ENCODE assay signal across 14 mouse cellular contexts in genomic region chr16:97006854-97007182, GRCm38 (mm10).
DNase-seq lines count a peak whose midpoint lies in the region; ATAC-seq and TF ChIP-seq lines count a peak whose summit lies in the region.
"Had no signal": no experiment of that assay in that cellular context is flagged by ENCODE, and none has a peak within 500 bp of the region (broad histone marks: within the 10 kb centered on the region; RNA-seq: fewer than 3 reads in every experiment).

No protein-coding gene starts in this region.

- no peaks in the 10 kb centered on the region for H3K36me3 ChIP-seq in heart, embryonic 11.5 days (ENCODE audit: control insufficient read depth, insufficient read depth, low read length)
- no peaks in the 10 kb centered on the region for H3K36me3 ChIP-seq in heart, adult 2 months (ENCODE audit: control insufficient read depth, insufficient read depth, low read length)
- no peaks in the 10 kb centered on the region for H3K36me3 ChIP-seq in forebrain, postnatal 0 days (ENCODE audit: insufficient read depth)
- no peaks in the 10 kb centered on the region for H3K36me3 ChIP-seq in liver, embryonic 14.5 days (replicated peaks; ENCODE audit: control insufficient read depth, insufficient read depth, low read depth)
- no peaks in the 10 kb centered on the region for H3K36me3 ChIP-seq in midbrain, postnatal 0 days (ENCODE audit: insufficient read depth, low read length)
- H3K36me3 ChIP-seq: embryonic facial prominence, embryonic 15.5 days; G1E had no signal

- peak overlapping the region; percentile 73 for H3K27ac ChIP-seq in heart, embryonic 11.5 days (ENCODE audit: low read depth, low read length)
- H3K27ac ChIP-seq in heart, adult 2 months = no peak overlapping the region
- peak overlapping the region; percentile 35; the same call in 1 of the 2 replicates for H3K27ac ChIP-seq in forebrain, postnatal 0 days (ENCODE audit: low read depth, low read length)
- peak overlapping the region; percentile 90 for H3K27ac ChIP-seq in liver, embryonic 14.5 days
- peak overlapping the region; percentile 78 for H3K27ac ChIP-seq in midbrain, postnatal 0 days (ENCODE audit: low read depth, low read length)
- no peak overlapping the region for H3K27ac ChIP-seq in cerebellum, adult 2 months (ENCODE audit: insufficient read depth, low read length)
- H3K27ac ChIP-seq: embryonic facial prominence, embryonic 15.5 days had no signal

- intact Hi-C loops in heart, adult 2 months (cut with DNase I) = no loop called here

- no peak overlapping the region for H3K9ac ChIP-seq in heart, embryonic 11.5 days (ENCODE audit: low read depth, low read length)
- no peak overlapping the region for H3K9ac ChIP-seq in heart, adult 2 months (ENCODE audit: low read depth, low read length)
- no peak overlapping the region for H3K9ac ChIP-seq in forebrain, postnatal 0 days
- H3K9ac ChIP-seq in liver, embryonic 14.5 days (replicated peaks) = peak overlapping the region; percentile 63
- H3K9ac ChIP-seq in midbrain, postnatal 0 days (replicated peaks; ENCODE audit: low read length, poor library complexity, severe bottlenecking) = 0 out of 2 replicates have a peak overlapping the region, but pooled peaks have one; percentile 24
- H3K9ac ChIP-seq: embryonic facial prominence, embryonic 15.5 days had no signal

- no peaks in the 10 kb centered on the region for H3K79me2 ChIP-seq in heart, adult 2 months (replicated peaks; ENCODE audit: control insufficient read depth, insufficient read depth, low read length)

- TF ChIP-seq POLR2A in heart, adult 2 months (IDR thresholded peaks at IDR 0.05; ENCODE audit: insufficient read depth, low read depth, low read length) = no peak
- TF ChIP-seq POLR2A in cerebellum, adult 2 months (IDR thresholded peaks at IDR 0.05; ENCODE audit: borderline replicate concordance, insufficient read depth, low read length) = no peak

- no peak overlapping the region for H3K4me3 ChIP-seq in heart, embryonic 11.5 days (ENCODE audit: low read depth, low read length)
- H3K4me3 ChIP-seq in heart, adult 2 months = no peak overlapping the region
- H3K4me3 ChIP-seq in forebrain, postnatal 0 days (ENCODE audit: low read depth, low read length) = no peak overlapping the region
- H3K4me3 ChIP-seq in liver, embryonic 14.5 days (ENCODE audit: insufficient read depth in 1 of 2, low read depth in 2 of 2, low read length in 2 of 2) = peak overlapping the region in 1 of 2 experiments; percentile 27; a peak in 1 of 4 replicates
- no peak overlapping the region for H3K4me3 ChIP-seq in midbrain, postnatal 0 days (ENCODE audit: low read depth, low read length)
- no peak overlapping the region for H3K4me3 ChIP-seq in cerebellum, adult 2 months (replicated peaks; ENCODE audit: insufficient read depth, low read depth, low read length)
- H3K4me3 ChIP-seq: embryonic facial prominence, embryonic 15.5 days had no signal

- H3K27me3 ChIP-seq in heart, embryonic 11.5 days (ENCODE audit: control insufficient read depth, insufficient read depth, low read length) = no peaks in the 10 kb centered on the region
- no peaks in the 10 kb centered on the region for H3K27me3 ChIP-seq in heart, adult 2 months (ENCODE audit: control insufficient read depth, insufficient read depth, low read length)
- no peaks in the 10 kb centered on the region for H3K27me3 ChIP-seq in forebrain, postnatal 0 days (ENCODE audit: insufficient read depth, low read length)
- H3K27me3 ChIP-seq in liver, embryonic 14.5 days (ENCODE audit: control insufficient read depth, insufficient read depth, low read length) = no peaks in the 10 kb centered on the region
- H3K27me3 ChIP-seq in midbrain, postnatal 0 days (ENCODE audit: insufficient read depth, low read length) = no peaks in the 10 kb centered on the region
- no peaks in the 10 kb centered on the region; the same call in 1 of the 2 replicates for H3K27me3 ChIP-seq in cerebellum, adult 2 months (ENCODE audit: control insufficient read depth, insufficient read depth, low read length)
- H3K27me3 ChIP-seq: embryonic facial prominence, embryonic 15.5 days had no signal

- H3K4me2 ChIP-seq in heart, embryonic 11.5 days = no peak overlapping the region
- no peak overlapping the region for H3K4me2 ChIP-seq in forebrain, postnatal 0 days (ENCODE audit: low read depth)
- H3K4me2 ChIP-seq in liver, embryonic 14.5 days (ENCODE audit: low read depth) = peak overlapping the region; percentile 74
- 0 out of 2 replicates have a peak overlapping the region, but pooled peaks have one; percentile 4 for H3K4me2 ChIP-seq in midbrain, postnatal 0 days (ENCODE audit: low read depth, low read length, poor library complexity, severe bottlenecking)
- H3K4me2 ChIP-seq: embryonic facial prominence, embryonic 15.5 days had no signal

- peaks cover 13% of the 10 kb centered on the region for H3K4me1 ChIP-seq in heart, embryonic 11.5 days (ENCODE audit: control insufficient read depth, insufficient read depth, low read length)
- H3K4me1 ChIP-seq in heart, adult 2 months (ENCODE audit: control insufficient read depth, insufficient read depth, low read length) = no peaks in the 10 kb centered on the region
- peaks cover 26% of the 10 kb centered on the region for H3K4me1 ChIP-seq in forebrain, postnatal 0 days (ENCODE audit: insufficient read depth)
- peaks cover 35 to 37% of the 10 kb centered on the region in 2 experiments for H3K4me1 ChIP-seq in liver, embryonic 14.5 days (replicated peaks; ENCODE audit: control insufficient read depth in 2 of 2, insufficient read depth in 2 of 2, low read length in 1 of 2)
- peaks cover 43% of the 10 kb centered on the region for H3K4me1 ChIP-seq in midbrain, postnatal 0 days (ENCODE audit: insufficient read depth, low read length)
- no peaks in the 10 kb centered on the region for H3K4me1 ChIP-seq in cerebellum, adult 2 months (ENCODE audit: control insufficient read depth, insufficient read depth, low read length)

- TF ChIP-seq CTCF in heart, adult 2 months (IDR thresholded peaks at IDR 0.05) = no peak
- TF ChIP-seq CTCF in forebrain, postnatal 0 days (IDR thresholded peaks at IDR 0.05; ENCODE audit: low read depth) = no peak
- no peak for TF ChIP-seq CTCF in liver, embryonic 14.5 days (IDR thresholded peaks at IDR 0.05; ENCODE audit: low read depth)
- TF ChIP-seq CTCF in midbrain, postnatal 0 days (IDR thresholded peaks at IDR 0.05) = no peak
- no peak for TF ChIP-seq CTCF in cerebellum, adult 2 months (IDR thresholded peaks at IDR 0.05; ENCODE audit: borderline replicate concordance, insufficient read depth, low read depth, low read length)

- no peaks in the 10 kb centered on the region for H3K9me3 ChIP-seq in heart, embryonic 11.5 days (replicated peaks; ENCODE audit: control insufficient read depth, low read length)
- H3K9me3 ChIP-seq in forebrain, postnatal 0 days (ENCODE audit: low read length) = no peaks in the 10 kb centered on the region
- no peaks in the 10 kb centered on the region for H3K9me3 ChIP-seq in liver, embryonic 14.5 days (ENCODE audit: control insufficient read depth, low read length)
- H3K9me3 ChIP-seq in midbrain, postnatal 0 days (ENCODE audit: low read length) = no peaks in the 10 kb centered on the region
- H3K9me3 ChIP-seq: embryonic facial prominence, embryonic 15.5 days had no signal

- no peak for DNase-seq in heart, adult 2 months
- DNase-seq in forebrain, postnatal 0 days = no peak
- no peak for DNase-seq in liver, embryonic 14.5 days (ENCODE audit: low read depth in 3 of 3, low spot score in 3 of 3)
- DNase-seq in midbrain, postnatal 0 days (ENCODE audit: low spot score) = no peak
- DNase-seq in adipocyte (ENCODE audit: low spot score) = no peak
- DNase-seq in right cerebral cortex, postnatal 10 days (ENCODE audit: low spot score in 2 of 2) = no peak
- DNase-seq in cerebellum, adult 2 months = no peak
- DNase-seq: cerebellum, postnatal 14 days; lung, postnatal 14 days; right cerebral cortex, postnatal 14 days had no signal

- no peak for TF ChIP-seq EP300 in heart, adult 2 months (IDR thresholded peaks at IDR 0.05; ENCODE audit: insufficient read depth, low read depth, low read length)
- no peak for TF ChIP-seq EP300 in liver, embryonic 14.5 days (IDR thresholded peaks at IDR 0.05; ENCODE audit: low read depth)

- ATAC-seq in heart, embryonic 11.5 days (replicated peaks; ENCODE audit: insufficient number of reproducible peaks, low FRiP score, low TSS enrichment) = no peak
- no peak for ATAC-seq in forebrain, postnatal 0 days
- peak; percentile 29 for ATAC-seq in liver, embryonic 14.5 days (ENCODE audit: insufficient read depth)
- no peak for ATAC-seq in midbrain, postnatal 0 days (ENCODE audit: low FRiP score)
- ATAC-seq: activated CD4-positive, CD25-positive, alpha-beta regulatory T cell, adult 4 months had no signal

Comparison
In these comparisons a context has a peak if more than half of its experiments do, and no peak if none do; other contexts are left out.
1. H3K27ac ChIP-seq: peak in heart, embryonic 11.5 days (single experiment), forebrain, postnatal 0 days (single experiment), liver, embryonic 14.5 days (single experiment) and midbrain, postnatal 0 days (single experiment); none in heart, adult 2 months (single experiment) and cerebellum, adult 2 months (single experiment).
2. H3K4me2 ChIP-seq: peak in liver, embryonic 14.5 days (single experiment) and midbrain, postnatal 0 days (single experiment); none in heart, embryonic 11.5 days (single experiment) and forebrain, postnatal 0 days (single experiment).
3. H3K9ac ChIP-seq: peak in liver, embryonic 14.5 days (single experiment) and midbrain, postnatal 0 days (single experiment); none in heart, embryonic 11.5 days (single experiment), heart, adult 2 months (single experiment) and forebrain, postnatal 0 days (single experiment).